Mouse (Mus musculus): ENCODE results near the gene Lin37. TPM values are rescaled to one million over a fixed set of nuclear protein-coding genes. Genes with fewer than 3 reads are reported as not detected.

Gene Lin37
- total RNA-seq (2023) = 10 to 100 TPM; 42.2 to 45.2 TPM

GRCm38 (mm10) chr7:30559443-30559954, at the start of gene Lin37:
Lin37 (minus strand) TSS chr7:30559838.

GRCm38 (mm10) chr7:30598786-30599185, 39.1 kb upstream of the Lin37 start, which contains the start of gene Zbtb32:
Zbtb32 (minus strand) TSS chr7:30598909.

GRCm38 (mm10) chr7:30588676-30589434, 29.2 kb upstream of the Lin37 start, which contains the start of gene Kmt2b:
Kmt2b (minus strand) TSS chr7:30588726.

GRCm38 (mm10) chr7:30564970-30565571, 5.4 kb upstream of the Lin37 start, which contains the start of gene Igflr1:
Igflr1 (plus strand) TSS chr7:30565427.

GRCm38 (mm10) chr7:30563117-30563905, 3.7 kb upstream of the Lin37 start, which contains the start of the genes U2af1l4, Gm49396 and Psenen:
U2af1l4 (plus strand) TSS chr7:30563301.
Gm49396 (plus strand) TSS chr7:30563344.
Psenen (minus strand) TSS chr7:30563627.

GRCm38 (mm10) chr7:30552102-30553020, 7.3 kb downstream of the Lin37 start, which contains the start of the genes Hspb6 and Proser3:
Hspb6 (plus strand) TSS chr7:30552178.
Proser3 (minus strand) TSS chr7:30552299.

GRCm38 (mm10) chr7:30534633-30535577, 24.7 kb downstream of the Lin37 start, which contains the start of gene Arhgap33:
Arhgap33 (minus strand) TSS chr7:30535060.

Other genes starting within 250 kb of the Lin37 start
- 1 to 10 TPM; 2.2 to 3.6 TPM for gene Syne4, start 245.0 kb downstream of the Lin37 start, total RNA-seq (2023)
- 1 to 10 TPM; 3.9 to 6.6 TPM for gene E130208F15Rik, start 238.1 kb downstream of the Lin37 start, total RNA-seq (2023)
- 10 to 100 TPM; 11.4 to 20.5 TPM for gene Sdhaf1, start 235.9 kb downstream of the Lin37 start, total RNA-seq (2023)
- gene Lrfn3, start 197.1 kb downstream of the Lin37 start, total RNA-seq (2023) = not detected
- 10 to 100 TPM; 68.2 to 78.3 TPM for gene Tyrobp, start 146.1 kb downstream of the Lin37 start, total RNA-seq (2023)
- 10 to 100 TPM; 48.5 to 50.5 TPM for gene Hcst, start 140.0 kb downstream of the Lin37 start, total RNA-seq (2023)
- 100 to 1,000 TPM; 400 to 437 TPM for gene Nfkbid, start 138.1 kb downstream of the Lin37 start, total RNA-seq (2023)
- not detected for gene Aplp1, start 114.3 kb downstream of the Lin37 start, total RNA-seq (2023)
- not detected for gene Kirrel2, start 102.1 kb downstream of the Lin37 start, total RNA-seq (2023)
- gene Nphs1, start 101.5 kb downstream of the Lin37 start, total RNA-seq (2023) = not detected
- not detected for gene Prodh2, start 66.2 kb downstream of the Lin37 start, total RNA-seq (2023)
- 10 to 100 TPM; 18.6 to 20.7 TPM for gene Arhgap33, start 24.8 kb downstream of the Lin37 start, total RNA-seq (2023)
- gene Hspb6, start 7.7 kb downstream of the Lin37 start, total RNA-seq (2023) = 1 to 10 TPM; 3.0 to 4.3 TPM
- gene Proser3, start 7.5 kb downstream of the Lin37 start, total RNA-seq (2023) = 10 to 100 TPM; 18.8 to 27.2 TPM
- 100 to 1,000 TPM; 107 to 109 TPM for gene U2af1l4, start 3.5 kb upstream of the Lin37 start, total RNA-seq (2023)
- gene Gm49396, start 3.5 kb upstream of the Lin37 start, total RNA-seq (2023) = 10 to 100 TPM; 13.9 to 14.0 TPM
- gene Psenen, start 3.8 kb upstream of the Lin37 start, total RNA-seq (2023) = 100 to 1,000 TPM; 129 to 145 TPM
- gene Igflr1, start 5.6 kb upstream of the Lin37 start, total RNA-seq (2023) = 1 to 10 TPM; 7.3 to 7.7 TPM
- gene Kmt2b, start 28.9 kb upstream of the Lin37 start, total RNA-seq (2023) = 100 to 1,000 TPM; 119 to 136 TPM
- 1 to 10 TPM in 1 of 2 experiments, under 1 TPM in 1; 0.90 to 1.5 TPM for gene Zbtb32, start 39.1 kb upstream of the Lin37 start, total RNA-seq (2023)
- gene Upk1a, start 53.0 kb upstream of the Lin37 start, total RNA-seq (2023) = under 1 TPM; 0.39 to 0.52 TPM
- 100 to 1,000 TPM; 211 to 273 TPM for gene Cox6b1, start 66.3 kb upstream of the Lin37 start, total RNA-seq (2023)
- gene Etv2, start 76.0 kb upstream of the Lin37 start, total RNA-seq (2023) = not detected
- gene Rbm42, start 90.5 kb upstream of the Lin37 start, total RNA-seq (2023) = 100 to 1,000 TPM in 1 of 2 experiments, 10 to 100 TPM in 1; 96.7 to 103 TPM
- gene Haus5, start 105.2 kb upstream of the Lin37 start, total RNA-seq (2023) = 10 to 100 TPM; 59.7 to 71.7 TPM
- not detected for gene Pmis2, start 111.8 kb upstream of the Lin37 start, total RNA-seq (2023)
- not detected for gene 2200002J24Rik, start 139.1 kb upstream of the Lin37 start, total RNA-seq (2023)
- under 1 TPM; 0.29 to 0.59 TPM for gene Atp4a, start 152.4 kb upstream of the Lin37 start, total RNA-seq (2023)
- 10 to 100 TPM; 46.8 to 50.0 TPM for gene Tmem147, start 169.7 kb upstream of the Lin37 start, total RNA-seq (2023)
- not detected for gene Gapdhs, start 183.8 kb upstream of the Lin37 start, total RNA-seq (2023)
- 1 to 10 TPM; 3.8 to 5.0 TPM for gene Sbsn, start 191.6 kb upstream of the Lin37 start, total RNA-seq (2023)
- gene Dmkn, start 203.9 kb upstream of the Lin37 start, total RNA-seq (2023) = not detected
- not detected for gene Krtdap, start 228.1 kb upstream of the Lin37 start, total RNA-seq (2023)